Mouse (Mus musculus): ENCODE measurements around the gene Elf2. TPM values are rescaled to one million over a fixed set of nuclear protein-coding genes. Genes with fewer than 3 reads are reported as not detected.

Gene Elf2
- polyA plus RNA-seq, 1 experiment, result 46.1 TPM

DNA sequence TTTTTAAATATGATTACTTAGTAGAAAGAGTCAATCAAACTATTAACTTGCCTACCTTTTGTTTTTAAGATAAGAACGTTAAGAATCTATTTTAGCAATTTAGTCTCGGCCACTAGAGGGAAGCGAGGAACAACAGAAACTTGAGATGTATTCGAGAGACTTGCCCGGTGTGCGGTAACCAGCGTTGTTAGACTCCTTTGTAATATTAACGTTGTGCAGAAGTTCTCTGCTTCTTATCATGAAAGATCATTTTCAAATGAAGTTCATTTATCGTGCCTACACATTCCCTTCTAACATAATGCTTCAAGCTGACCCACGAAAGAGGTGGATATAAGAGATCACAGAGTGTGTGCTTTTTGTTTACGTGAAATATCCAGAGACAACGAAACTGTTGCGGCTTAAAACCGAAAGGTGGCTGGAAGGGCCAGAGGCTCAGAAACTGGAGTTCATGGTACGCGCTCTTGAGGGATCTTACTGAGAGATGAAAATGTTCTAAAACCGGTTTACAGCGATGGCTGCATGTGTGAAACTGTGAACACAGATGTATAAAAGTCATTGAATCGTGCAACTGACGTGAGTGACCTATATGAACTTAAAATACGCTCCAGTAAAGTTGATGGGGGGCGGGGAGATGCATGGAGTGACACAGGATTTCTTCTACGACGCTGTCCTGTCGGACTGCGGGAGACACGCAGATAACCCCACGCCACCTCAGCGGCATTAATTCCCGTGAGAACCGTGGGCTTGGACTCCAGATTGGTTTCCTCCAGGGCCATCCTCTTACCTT is 37.6 kb upstream of the Elf2 start:
- peak overlapping the region; percentile 57 for H3K4me3 ChIP-seq (replicated peaks; ENCODE audit: extremely low read depth, low read depth, low read length)
- 19% methylated on average over 31 of the region's 31 CpGs for WGBS
- DNase-seq, result no peak
- 0 out of 2 replicates have a peak, but pooled peaks cover 1% of the 10 kb centered on the region for H3K4me1 ChIP-seq (ENCODE audit: control insufficient read depth, insufficient read depth, low read length)
- TF ChIP-seq CTCF (IDR thresholded peaks at IDR 0.05; ENCODE audit: insufficient read depth, low read length) (0 out of 2 replicates have a peak, but pooled peaks have one; percentile 32), POLR2A (IDR thresholded peaks at IDR 0.05; ENCODE audit: borderline replicate concordance, extremely low read depth, low read depth, low read length) (no peak)

DNA sequence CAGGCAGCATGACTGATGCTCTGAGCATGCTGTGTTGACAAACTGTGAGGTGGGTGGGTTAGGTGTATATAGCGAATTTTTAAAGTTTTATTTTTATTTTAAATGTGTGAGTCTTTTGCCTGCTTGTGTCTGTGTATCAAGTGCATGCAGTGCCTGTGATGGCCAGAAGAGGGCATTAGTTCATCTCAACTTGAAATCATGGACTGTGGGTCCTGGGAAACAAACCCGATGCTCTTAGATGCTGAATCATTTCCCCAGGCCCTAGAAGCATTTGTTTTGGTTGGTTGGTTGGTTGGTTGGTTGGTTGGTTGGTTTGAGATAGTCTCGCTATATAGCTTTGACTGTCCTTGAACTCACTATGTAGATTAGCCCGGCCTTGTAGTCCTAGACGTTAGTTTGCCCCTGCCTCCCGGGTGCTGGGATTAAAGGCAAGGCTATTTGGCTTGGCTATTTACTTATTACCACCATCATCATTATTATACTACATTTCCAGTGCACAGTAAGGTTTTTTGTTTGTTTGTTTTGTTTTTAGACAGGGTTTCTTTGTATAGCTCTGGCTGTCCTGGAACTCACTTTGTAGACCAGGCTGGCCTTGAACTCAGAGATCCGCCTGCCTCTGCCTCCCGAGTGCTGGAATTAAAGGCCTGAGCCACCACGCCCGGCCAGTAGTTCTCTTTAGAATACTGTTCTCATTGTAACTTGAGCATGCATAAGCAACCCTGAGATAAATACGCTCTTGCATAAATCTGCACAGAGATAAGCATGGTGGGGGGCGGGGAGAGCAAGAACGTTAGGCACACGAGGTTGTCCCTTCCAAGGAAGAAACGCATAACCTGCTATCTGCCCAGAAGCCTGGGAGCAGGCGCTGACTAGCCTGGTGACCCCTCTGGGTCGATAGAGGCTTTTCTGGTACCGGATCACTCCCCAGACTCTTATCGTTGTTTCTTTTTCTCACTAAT is 35.1 kb upstream of the Elf2 start:
- WGBS, result 81% methylated on average over 19 of the region's 19 CpGs
- peak; percentile 45 for DNase-seq

DNA sequence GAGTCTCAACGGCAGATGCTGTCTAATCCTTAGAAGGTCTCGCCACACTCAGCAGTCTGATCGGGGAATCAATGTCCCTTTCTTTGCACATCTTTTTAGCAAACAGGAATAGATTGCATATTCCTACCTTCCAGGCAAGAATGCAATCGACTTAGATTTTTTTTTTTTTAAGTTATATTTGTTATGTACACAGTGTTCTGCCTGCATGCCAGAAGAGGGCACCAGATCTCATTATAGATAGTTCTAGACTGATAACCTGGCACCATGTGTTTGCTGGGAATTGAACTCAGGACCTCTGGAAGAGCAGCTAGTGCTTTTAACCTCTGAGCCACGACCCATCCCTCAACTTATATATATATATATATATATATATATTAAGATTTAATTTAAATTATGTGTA is 33.1 kb upstream of the Elf2 start:
- 67% methylated on average over 5 of the region's 5 CpGs for WGBS
- no peak overlapping the region for H3K4me3 ChIP-seq (replicated peaks; ENCODE audit: extremely low read depth, low read depth, low read length)
- no peak for DNase-seq
- no peak for TF ChIP-seq CTCF (IDR thresholded peaks at IDR 0.05; ENCODE audit: insufficient read depth, low read length)
- TF ChIP-seq POLR2A (IDR thresholded peaks at IDR 0.05; ENCODE audit: borderline replicate concordance, extremely low read depth, low read depth, low read length), result no peak
- H3K4me1 ChIP-seq (ENCODE audit: control insufficient read depth, insufficient read depth, low read length), result 0 out of 2 replicates have a peak, but pooled peaks cover 2% of the 10 kb centered on the region

More for the DNA sequence above, 35.1 kb upstream of the Elf2 start:
- no peak overlapping the region for H3K4me3 ChIP-seq (replicated peaks; ENCODE audit: extremely low read depth, low read depth, low read length)
- 0 out of 2 replicates have a peak, but pooled peaks cover 2% of the 10 kb centered on the region for H3K4me1 ChIP-seq (ENCODE audit: control insufficient read depth, insufficient read depth, low read length)
- TF ChIP-seq POLR2A (IDR thresholded peaks at IDR 0.05; ENCODE audit: borderline replicate concordance, extremely low read depth, low read depth, low read length) (no peak), CTCF (IDR thresholded peaks at IDR 0.05; ENCODE audit: insufficient read depth, low read length) (peak; percentile 47)

DNA sequence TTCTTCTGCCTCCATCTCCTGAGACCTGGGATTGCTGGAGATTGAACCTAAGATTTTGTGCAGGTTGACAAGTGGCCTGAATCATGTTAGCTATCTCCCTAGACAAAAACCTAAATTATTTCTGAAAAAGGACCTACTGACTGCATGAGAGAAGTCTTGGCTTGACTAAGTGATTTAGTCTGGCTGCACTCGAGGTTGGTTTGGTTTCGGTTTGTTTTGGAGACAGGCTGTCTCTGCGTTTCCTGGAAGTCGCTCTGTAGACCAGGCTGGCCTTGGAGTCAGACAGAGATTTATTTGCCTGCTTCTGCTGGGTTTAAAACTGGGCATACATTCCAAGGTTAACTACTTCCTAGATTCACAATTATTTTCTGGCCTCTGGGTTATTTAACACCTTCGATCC is 32.4 kb upstream of the Elf2 start:
- no peak for DNase-seq
- 36% methylated on average over 5 of the region's 5 CpGs for WGBS
- TF ChIP-seq POLR2A (IDR thresholded peaks at IDR 0.05; ENCODE audit: borderline replicate concordance, extremely low read depth, low read depth, low read length) (no peak), CTCF (IDR thresholded peaks at IDR 0.05; ENCODE audit: insufficient read depth, low read length) (no peak)
- 0 out of 2 replicates have a peak, but pooled peaks cover 2% of the 10 kb centered on the region for H3K4me1 ChIP-seq (ENCODE audit: control insufficient read depth, insufficient read depth, low read length)
- H3K4me3 ChIP-seq (replicated peaks; ENCODE audit: extremely low read depth, low read depth, low read length), result no peak overlapping the region

DNA sequence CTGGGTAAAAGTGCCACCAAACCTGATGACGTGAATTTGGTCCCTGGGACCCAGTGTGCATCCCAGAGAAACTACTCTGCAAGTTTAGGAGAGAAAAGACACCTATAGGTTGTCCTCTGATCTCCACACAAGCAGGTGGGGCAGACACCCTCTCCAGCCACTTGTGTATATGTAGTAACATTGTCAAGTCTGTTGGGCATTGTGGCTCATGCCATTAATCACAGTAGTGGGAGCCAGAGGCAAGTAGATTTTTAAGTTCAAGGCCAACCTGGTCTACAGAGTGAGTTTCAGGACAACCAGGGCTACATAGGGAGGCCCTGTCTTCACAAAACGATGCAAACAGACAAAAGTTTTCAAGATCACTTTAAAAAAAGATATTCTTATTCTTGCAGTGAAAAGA is 31.4 kb upstream of the Elf2 start:
- WGBS, result 77% methylated on average over 2 of the region's 2 CpGs

DNA sequence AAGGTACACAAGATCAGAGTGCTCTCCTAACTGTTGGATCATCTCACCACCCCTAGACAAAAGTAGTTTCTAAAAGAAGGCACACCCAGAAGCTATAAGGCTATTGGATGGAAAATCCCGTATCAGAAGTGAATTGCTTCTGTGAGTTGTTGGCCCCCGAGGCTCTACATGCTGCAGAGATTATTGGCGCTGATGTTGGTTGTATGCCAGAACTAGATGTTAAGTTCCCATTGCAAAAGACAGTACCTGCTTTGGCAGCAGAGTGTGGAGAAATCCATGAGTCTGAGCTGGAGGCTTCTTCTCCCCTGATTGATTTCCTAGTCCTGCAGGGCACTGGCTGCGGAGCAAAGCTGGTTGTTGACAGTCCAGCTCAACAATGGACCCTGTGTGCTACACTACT is 27.5 kb upstream of the Elf2 start:
- DNase-seq, result no peak
- peaks cover 3% of the 10 kb centered on the region; the same call in 1 of the 2 replicates for H3K4me1 ChIP-seq (ENCODE audit: control insufficient read depth, insufficient read depth, low read length)
- H3K4me3 ChIP-seq (replicated peaks; ENCODE audit: extremely low read depth, low read depth, low read length), result no peak overlapping the region
- WGBS, result 73% methylated on average over 4 of the region's 4 CpGs
- TF ChIP-seq CTCF (IDR thresholded peaks at IDR 0.05; ENCODE audit: insufficient read depth, low read length), result no peak
- TF ChIP-seq POLR2A (IDR thresholded peaks at IDR 0.05; ENCODE audit: borderline replicate concordance, extremely low read depth, low read depth, low read length), result no peak

More for the DNA sequence above, 31.4 kb upstream of the Elf2 start:
- TF ChIP-seq CTCF (IDR thresholded peaks at IDR 0.05; ENCODE audit: insufficient read depth, low read length) (no peak), POLR2A (IDR thresholded peaks at IDR 0.05; ENCODE audit: borderline replicate concordance, extremely low read depth, low read depth, low read length) (no peak)
- H3K4me1 ChIP-seq (ENCODE audit: control insufficient read depth, insufficient read depth, low read length), result 0 out of 2 replicates have a peak, but pooled peaks cover 2% of the 10 kb centered on the region
- no peak overlapping the region for H3K4me3 ChIP-seq (replicated peaks; ENCODE audit: extremely low read depth, low read depth, low read length)
- no peak for DNase-seq

DNA sequence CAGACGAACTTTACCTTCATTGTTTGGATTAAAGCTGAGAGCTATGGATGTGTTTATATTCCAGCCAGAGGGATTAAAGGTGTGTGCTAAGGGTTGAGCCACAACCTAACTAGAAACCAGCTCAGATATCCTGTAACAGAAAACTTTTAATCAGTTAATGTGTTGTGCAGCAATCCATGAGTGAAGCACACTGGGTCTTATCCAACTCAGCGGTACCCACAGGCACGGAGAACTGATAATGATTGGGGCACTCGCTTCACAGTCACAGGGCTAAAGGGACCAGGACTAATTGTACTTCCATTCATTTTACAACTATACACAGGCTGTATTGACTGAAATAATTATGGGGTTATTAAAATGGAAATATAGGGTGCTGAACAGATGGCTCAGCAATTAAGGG is 26.5 kb upstream of the Elf2 start:
- WGBS, result 61% methylated on average over 4 of the region's 4 CpGs
- H3K4me1 ChIP-seq (ENCODE audit: control insufficient read depth, insufficient read depth, low read length), result peaks cover 3% of the 10 kb centered on the region; the same call in 1 of the 2 replicates
- TF ChIP-seq CTCF (IDR thresholded peaks at IDR 0.05; ENCODE audit: insufficient read depth, low read length) (no peak), POLR2A (IDR thresholded peaks at IDR 0.05; ENCODE audit: borderline replicate concordance, extremely low read depth, low read depth, low read length) (no peak)
- DNase-seq, result no peak
- no peak overlapping the region for H3K4me3 ChIP-seq (replicated peaks; ENCODE audit: extremely low read depth, low read depth, low read length)

DNA sequence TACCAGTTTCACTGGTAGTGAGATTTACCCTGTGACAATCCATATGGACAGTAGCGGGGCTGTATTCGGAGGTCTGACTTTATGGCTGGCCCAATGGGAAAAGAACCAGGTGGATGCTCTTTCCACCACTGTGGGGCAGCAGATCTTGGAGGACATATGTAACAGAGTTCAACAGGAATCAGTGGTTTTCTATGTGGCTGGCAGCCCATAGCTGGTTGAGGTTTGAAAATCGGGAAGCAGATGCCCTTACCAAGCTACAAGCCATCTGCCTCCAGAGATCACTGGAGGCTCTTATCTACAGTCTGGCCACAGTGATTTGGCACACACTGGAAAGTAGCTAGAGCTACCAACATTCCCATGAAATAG is 25.0 kb upstream of the Elf2 start:
- no peak for DNase-seq
- 7% methylated on average over 3 of the region's 3 CpGs for WGBS
- H3K4me3 ChIP-seq (replicated peaks; ENCODE audit: extremely low read depth, low read depth, low read length), result no peak overlapping the region
- TF ChIP-seq CTCF (IDR thresholded peaks at IDR 0.05; ENCODE audit: insufficient read depth, low read length) (no peak), POLR2A (IDR thresholded peaks at IDR 0.05; ENCODE audit: borderline replicate concordance, extremely low read depth, low read depth, low read length) (no peak)
- peaks cover 3% of the 10 kb centered on the region; the same call in 1 of the 2 replicates for H3K4me1 ChIP-seq (ENCODE audit: control insufficient read depth, insufficient read depth, low read length)
